Mouse (Mus musculus) cortical plate, adult 2 months (tissue): ENCODE data around the gene Mef2d. TPM values are rescaled to one million over a fixed set of nuclear protein-coding genes. Genes with fewer than 3 reads are reported as not detected.

Experiments
- H3K27ac ChIP-seq: fragments of 200-500 bp; 2 replicates; pipeline ENCODE4 v1.5.1; 2012; ENCODE audit warnings: low read length, control low read depth, inconsistent platforms; ENCODE audit not compliant: insufficient read depth
- H3K4me1 ChIP-seq: fragments of 200-500 bp; 2 replicates; pipeline ENCODE4 v1.6.1; 2011; ENCODE audit warnings: low read length; ENCODE audit not compliant: control insufficient read depth, insufficient read depth
- H3K4me3 ChIP-seq: fragments of 200-500 bp; 2 replicates; pipeline ENCODE4 v1.5.1; 2011; ENCODE audit warnings: mild to moderate bottlenecking, low read length, control low read depth; ENCODE audit not compliant: insufficient read depth
- CTCF ChIP-seq: fragments of 200-500 bp; IDR thresholded peaks from 2 replicates; pipeline ENCODE4 v1.5.1; 2011; ENCODE audit warnings: mild to moderate bottlenecking, control low read depth, low read length; ENCODE audit not compliant: insufficient read depth; ENCODE audit errors: extremely low read depth
- POLR2A ChIP-seq: fragments of 200-500 bp; IDR thresholded peaks from 2 replicates; pipeline ENCODE4 v1.6.1; 2011; ENCODE audit warnings: mild to moderate bottlenecking, low read length, control low read depth; ENCODE audit not compliant: insufficient read depth; ENCODE audit errors: extremely low read depth
- polyA plus RNA-seq: library from polyadenylated mRNA; depleted of rRNA; stranded (reverse); fragments of >200 nt; gene quantifications from 2 replicates; pipeline ENCODE4 v1.2.3, GENCODE M21; 2012

The Mef2d gene
- polyA plus RNA-seq, 1 experiment: 131 TPM

DNA sequence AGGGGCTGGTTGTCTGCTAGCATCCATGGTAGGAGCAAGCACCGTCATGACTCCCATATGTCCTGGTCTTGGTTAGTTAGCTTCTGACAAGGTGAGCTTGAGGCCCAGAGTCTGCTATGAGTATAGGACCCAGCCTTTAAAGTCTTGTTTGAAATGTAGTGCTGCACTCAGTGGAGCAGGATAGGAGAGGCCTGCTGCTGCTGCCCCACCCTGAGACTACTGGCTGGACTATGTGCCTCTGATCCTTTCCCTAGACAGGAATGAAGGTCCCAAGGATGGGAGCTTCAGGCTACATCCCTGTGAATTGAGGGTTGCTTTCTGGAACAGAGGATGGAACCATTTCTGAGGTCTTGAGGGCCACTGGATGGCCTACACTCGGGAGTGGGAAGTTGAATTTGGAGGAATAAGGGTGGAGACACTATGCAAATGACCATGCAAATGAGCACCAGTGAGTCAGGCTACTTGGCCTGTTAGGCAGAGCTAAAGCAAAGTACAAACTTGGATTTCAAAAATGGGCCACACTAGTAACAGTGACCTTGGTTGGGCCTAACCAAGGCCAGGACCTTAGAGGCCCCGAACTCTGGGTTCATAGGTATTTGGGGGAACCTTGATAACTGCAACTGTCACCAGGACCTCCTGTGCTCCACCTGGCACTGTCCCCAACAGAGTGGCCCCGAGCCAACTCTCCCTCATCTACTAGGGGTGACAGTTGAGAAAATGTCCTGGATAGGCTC lies 6.8 kb downstream of the Mef2d start:
- Histone ChIP-seq H3K4me3 (no peak overlapping the region), H3K4me1 (peaks cover 49% of the 10 kb centered on the region), H3K27ac (peak overlapping the region; percentile 77)
- no peak for TF ChIP-seq POLR2A
- no peak for TF ChIP-seq CTCF

DNA sequence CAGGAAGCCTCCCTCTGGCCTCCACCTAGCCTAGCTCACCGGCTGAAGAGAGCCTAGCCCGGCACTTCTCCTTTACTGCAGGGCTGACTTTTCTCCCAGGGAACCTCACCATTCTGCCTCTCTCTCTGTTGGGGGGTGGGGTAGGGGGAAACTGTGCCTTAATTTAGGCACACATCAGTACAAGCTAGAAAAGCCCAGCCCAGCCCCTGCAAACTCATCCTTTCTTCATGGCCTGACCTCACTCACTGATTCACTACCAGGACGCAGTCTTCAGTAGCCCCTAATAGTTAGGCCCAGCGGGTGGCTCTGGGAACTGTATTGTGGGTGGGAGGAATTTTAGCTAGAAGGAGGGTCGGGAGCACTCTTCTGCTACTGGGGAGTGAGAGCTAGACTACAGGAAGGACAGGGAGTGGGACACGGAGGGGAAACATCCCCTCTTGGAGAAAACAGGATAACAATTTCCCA lies 7.4 kb downstream of the Mef2d start:
- no peak overlapping the region for H3K4me3 ChIP-seq

DNA sequence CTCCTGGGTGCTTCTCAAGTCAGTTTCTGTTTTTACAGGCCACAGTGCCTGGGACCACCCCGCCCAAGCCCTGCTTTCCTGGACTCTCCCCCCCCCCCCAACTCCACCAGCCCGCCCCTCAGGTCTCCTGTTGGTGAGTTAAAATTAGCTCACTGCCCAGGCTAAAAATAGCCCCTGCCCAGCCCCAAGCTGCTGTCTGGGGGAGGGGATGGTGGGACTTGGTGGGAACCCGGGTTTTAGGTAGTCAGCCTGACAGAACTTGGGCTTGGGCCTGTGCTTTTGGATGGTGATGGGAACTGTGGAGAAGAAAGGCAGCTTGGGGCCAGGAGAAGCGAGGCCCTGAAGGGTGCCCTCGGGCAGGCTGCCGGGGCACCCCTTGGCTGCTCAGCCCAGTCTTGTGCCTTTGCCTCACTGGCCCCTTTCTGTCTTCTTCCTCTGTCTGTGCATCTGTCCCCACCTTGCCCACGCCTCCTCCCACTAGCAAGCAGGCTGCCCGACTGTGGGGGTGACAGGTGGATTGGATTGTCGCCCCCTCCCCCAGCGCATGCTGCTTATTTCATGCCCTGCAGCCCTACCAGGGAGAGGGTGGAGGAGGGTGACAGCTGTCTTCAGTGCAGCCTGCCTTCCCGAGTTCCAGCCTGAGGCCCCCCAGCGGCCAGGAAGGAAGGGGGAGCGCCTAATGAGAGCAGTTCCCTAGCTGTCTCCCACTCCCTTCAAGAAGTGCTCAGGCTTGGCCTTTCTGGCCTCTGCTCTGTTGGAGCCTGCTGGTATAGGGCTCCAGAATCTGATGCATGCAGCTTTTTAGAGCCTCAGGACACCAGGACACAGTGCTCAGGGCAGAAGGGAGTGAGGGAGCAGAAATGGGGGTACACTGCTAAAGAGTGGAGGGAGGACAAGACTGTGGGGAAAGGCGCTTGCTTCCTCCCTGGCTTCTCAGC lies 8.2 kb downstream of the Mef2d start:
- TF ChIP-seq CTCF (no peak), POLR2A (no peak)

More for the DNA sequence above, 7.4 kb downstream of the Mef2d start:
- TF ChIP-seq POLR2A: no peak
- no peak for TF ChIP-seq CTCF
- peak overlapping the region; percentile 77 for H3K27ac ChIP-seq
- H3K4me1 ChIP-seq: peaks cover 46% of the 10 kb centered on the region

DNA sequence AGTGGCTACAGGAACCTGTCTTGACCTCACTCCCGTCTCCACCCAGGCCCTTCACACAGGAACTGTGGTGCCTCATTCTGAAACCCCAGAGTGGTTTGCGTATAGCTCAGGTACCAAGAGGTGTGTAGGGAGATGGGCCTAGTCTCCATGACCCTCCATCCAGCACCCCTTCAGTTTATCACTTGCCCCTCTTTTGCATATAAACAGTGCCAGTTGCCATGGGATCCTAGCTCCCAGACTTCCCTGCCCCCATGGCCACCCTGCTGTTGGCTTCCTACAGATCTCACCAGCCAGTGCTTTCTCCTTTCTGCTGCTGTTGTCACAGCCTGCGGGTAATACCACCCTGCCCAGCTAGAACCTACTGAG lies 8.8 kb downstream of the Mef2d start:
- Histone ChIP-seq H3K27ac (peak overlapping the region; percentile 69), H3K4me1 (peaks cover 40% of the 10 kb centered on the region), H3K4me3 (no peak overlapping the region)
- TF ChIP-seq POLR2A (no peak), CTCF (no peak)

More for the DNA sequence above, 8.2 kb downstream of the Mef2d start:
- Histone ChIP-seq H3K4me1 (peaks cover 46% of the 10 kb centered on the region), H3K4me3 (peak overlapping the region; percentile 3; the same call in 1 of the 2 replicates), H3K27ac (peak overlapping the region; percentile 77)

DNA sequence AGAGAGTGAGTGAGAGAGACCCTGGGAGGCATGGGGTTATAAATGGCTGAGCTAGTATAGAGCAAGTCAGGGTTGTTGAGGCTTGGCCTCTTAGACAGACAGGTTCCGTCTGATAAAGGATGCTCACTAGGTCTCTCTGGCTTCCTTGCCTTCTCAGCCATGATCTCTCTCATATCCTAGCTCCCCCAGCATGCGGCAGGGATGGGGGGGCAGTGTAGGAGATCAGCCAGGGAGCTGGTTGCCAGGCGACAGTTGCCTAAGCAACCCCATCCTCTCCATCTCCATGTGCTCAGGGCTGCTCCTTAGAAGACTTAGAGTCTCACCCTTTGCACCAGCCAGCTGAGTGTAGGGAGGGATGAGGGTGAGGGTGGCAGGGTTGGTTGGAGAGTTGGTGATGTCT lies 9.9 kb downstream of the Mef2d start:
- TF ChIP-seq POLR2A: no peak
- no peak for TF ChIP-seq CTCF
- Histone ChIP-seq H3K27ac (peak overlapping the region; percentile 69; the same call in 1 of the 2 replicates), H3K4me3 (no peak overlapping the region), H3K4me1 (peaks cover 37% of the 10 kb centered on the region)

DNA sequence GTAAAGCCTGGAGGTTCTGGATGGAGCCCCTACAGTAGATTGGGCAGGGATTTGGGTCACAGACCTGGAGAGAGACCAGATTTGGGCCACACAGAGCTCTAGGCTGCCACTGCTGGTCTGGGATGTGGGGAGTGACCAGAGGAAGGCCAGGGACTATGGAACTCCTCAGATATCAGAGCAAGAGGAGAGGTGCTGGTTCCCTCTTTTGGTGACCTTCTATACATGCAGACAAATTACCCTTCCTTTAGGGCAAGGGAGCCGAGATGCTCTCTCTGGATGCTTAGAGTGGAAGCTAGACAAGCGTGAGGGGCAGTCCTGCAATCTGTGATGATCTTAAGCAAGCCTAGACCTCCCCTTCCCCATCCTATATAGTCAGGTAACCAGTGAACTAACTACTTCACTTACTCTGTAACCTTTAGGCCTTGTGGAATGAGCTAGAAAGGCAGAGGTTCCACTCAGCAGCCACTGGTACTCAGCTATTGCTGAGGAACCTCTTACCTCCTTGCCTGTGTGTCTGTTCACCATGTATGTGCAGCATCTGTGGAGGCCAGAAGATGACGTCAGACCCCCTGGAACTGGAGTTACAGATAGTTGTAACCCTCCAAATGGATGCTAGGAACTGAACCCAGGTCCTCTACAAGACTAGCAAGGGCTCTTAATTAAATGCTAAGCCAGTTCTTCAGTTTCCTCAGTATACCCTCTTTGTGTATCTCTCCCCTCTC lies 11.3 kb downstream of the Mef2d start:
- Histone ChIP-seq H3K4me3 (no peak overlapping the region), H3K27ac (no peak overlapping the region), H3K4me1 (peaks cover 32% of the 10 kb centered on the region)
- TF ChIP-seq POLR2A (no peak), CTCF (no peak)

DNA sequence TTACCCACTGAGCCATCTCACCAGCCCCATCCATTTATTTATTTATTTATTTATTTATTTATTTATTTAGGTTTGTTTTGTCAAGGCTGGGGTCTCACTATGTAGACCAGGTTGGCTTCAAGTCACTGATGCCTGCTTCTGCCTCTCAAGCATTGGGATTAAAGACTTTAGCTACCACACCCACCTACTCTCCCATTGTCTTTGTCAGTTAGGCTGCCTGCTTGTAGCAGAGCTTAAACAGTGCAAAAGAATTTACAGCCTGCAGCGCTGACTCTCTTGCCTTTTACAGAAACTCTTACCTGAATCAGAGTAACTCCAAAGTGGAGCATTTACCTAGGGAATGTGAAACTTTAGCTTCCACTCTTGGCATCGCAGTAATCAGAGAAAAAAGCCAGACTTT lies 12.1 kb downstream of the Mef2d start:
- Histone ChIP-seq H3K4me3 (no peak overlapping the region), H3K4me1 (peaks cover 28% of the 10 kb centered on the region), H3K27ac (no peak overlapping the region)
- TF ChIP-seq CTCF (no peak), POLR2A (no peak)

DNA sequence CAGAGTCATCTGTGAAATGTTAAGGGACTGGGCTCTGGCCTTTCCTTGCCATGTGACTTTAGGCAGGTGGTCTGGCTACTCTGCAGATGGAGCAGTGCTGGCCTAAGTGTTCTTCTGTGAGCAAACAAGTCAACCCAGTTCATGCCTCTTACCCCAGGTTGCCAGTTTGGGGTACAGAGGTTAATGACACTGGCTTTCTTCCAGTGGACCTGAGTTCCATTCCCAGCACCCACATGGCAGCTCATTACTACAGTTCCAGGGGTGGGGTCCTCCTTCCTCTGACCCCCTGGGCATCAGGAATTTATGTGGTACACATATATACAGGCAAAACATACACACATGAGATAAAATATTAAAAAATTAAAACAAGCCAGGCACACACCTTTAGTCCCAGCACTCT lies 14.6 kb downstream of the Mef2d start:
- TF ChIP-seq CTCF: no peak
- TF ChIP-seq POLR2A: no peak
- Histone ChIP-seq H3K4me1 (peaks cover 19% of the 10 kb centered on the region), H3K4me3 (no peak overlapping the region), H3K27ac (no peak overlapping the region)

DNA sequence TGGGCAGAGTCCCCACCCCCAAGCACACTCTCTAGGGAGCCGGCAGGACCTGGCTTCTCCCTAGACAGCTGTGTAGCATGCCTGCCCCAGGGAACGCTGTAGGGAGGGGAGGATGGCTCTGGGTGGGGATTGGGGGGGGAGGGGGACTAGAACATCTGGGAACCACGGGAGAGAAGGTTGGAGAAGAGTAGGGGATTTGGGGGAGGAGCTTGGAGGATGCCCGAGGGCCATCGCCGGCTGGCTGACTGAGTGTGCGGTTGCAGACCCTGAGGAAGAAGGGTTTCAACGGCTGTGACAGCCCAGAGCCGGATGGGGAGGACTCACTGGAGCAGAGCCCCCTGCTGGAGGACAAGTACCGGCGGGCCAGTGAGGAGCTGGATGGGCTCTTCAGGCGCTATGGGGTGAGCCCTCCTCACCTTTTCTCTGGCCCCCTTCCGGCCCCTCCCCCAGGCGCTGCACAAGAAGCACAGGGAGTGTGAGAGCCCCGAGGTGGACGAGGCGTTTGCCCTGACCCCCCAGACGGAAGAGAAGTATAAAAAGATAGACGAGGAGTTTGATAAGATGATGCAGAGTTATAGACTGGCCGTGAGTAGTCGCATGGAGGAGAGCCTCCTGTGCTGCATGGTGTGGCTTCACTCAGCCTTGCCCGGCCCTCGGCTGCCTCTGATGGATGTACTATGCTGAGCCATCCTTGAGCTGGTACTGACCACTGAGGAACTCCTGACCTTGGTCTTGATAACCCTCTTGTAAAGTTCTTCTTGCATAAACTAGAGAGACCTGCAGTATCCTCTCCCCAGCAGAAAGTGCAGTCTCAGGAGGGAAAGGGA lies 15.8 kb downstream of the Mef2d start:
- Histone ChIP-seq H3K4me3 (no peak overlapping the region), H3K27ac (no peak overlapping the region), H3K4me1 (peaks cover 22% of the 10 kb centered on the region)
- TF ChIP-seq POLR2A (no peak), CTCF (peak; percentile 25; the same call in 1 of the 2 replicates)
